15 mouse cellular contexts compared by ENCODE assay signal in genomic region chr5:75121646-75122045, GRCm38 (mm10). TPM values are rescaled to one million over a fixed set of nuclear protein-coding genes. Genes with fewer than 3 reads are reported as not detected.
DNase-seq lines count a peak whose midpoint lies in the region; ATAC-seq and TF ChIP-seq lines count a peak whose summit lies in the region.
"Had no signal": no experiment of that assay in that cellular context is flagged by ENCODE, and none has a peak within 500 bp of the region (broad histone marks: within the 10 kb centered on the region; RNA-seq: fewer than 3 reads in every experiment).

No protein-coding gene starts in this region.

- TF ChIP-seq POLR2A in liver, adult 2 months (IDR thresholded peaks at IDR 0.05; ENCODE audit: extremely low read depth, insufficient read depth, low read length): no peak

- H3K36me3 ChIP-seq in embryonic facial prominence, embryonic 13.5 days: no peaks in the 10 kb centered on the region
- no peaks in the 10 kb centered on the region for H3K36me3 ChIP-seq in embryonic facial prominence, embryonic 10.5 days (replicated peaks)
- H3K36me3 ChIP-seq in liver, adult 2 months (ENCODE audit: control insufficient read depth, insufficient read depth, low read length): no peaks in the 10 kb centered on the region
- H3K36me3 ChIP-seq: liver, embryonic 12.5 days; midbrain, embryonic 13.5 days had no signal

- intact Hi-C loops in gastrocnemius, postnatal 36 days (cut with DNase I): no loop called here

- peak overlapping the region; percentile 39; the same call in 1 of the 2 replicates for H3K27ac ChIP-seq in embryonic facial prominence, embryonic 13.5 days
- no peak overlapping the region for H3K27ac ChIP-seq in embryonic facial prominence, embryonic 10.5 days (replicated peaks)
- H3K27ac ChIP-seq in liver, adult 2 months (replicated peaks; ENCODE audit: insufficient read depth, low read depth, low read length): no peak overlapping the region
- H3K27ac ChIP-seq: hindbrain, postnatal 0 days; liver, embryonic 12.5 days; midbrain, embryonic 13.5 days had no signal

- no peak for TF ChIP-seq CTCF in liver, adult 2 months (IDR thresholded peaks at IDR 0.05; ENCODE audit: low read depth, low read length)

- no peaks in the 10 kb centered on the region for H3K9me3 ChIP-seq in embryonic facial prominence, embryonic 13.5 days
- H3K9me3 ChIP-seq in embryonic facial prominence, embryonic 10.5 days: no peaks in the 10 kb centered on the region
- H3K9me3 ChIP-seq: liver, embryonic 12.5 days; midbrain, embryonic 13.5 days had no signal

- DNase-seq in embryonic facial prominence, embryonic 10.5 days (ENCODE audit: low spot score): no peak
- DNase-seq in liver, adult 2 months (ENCODE audit: extremely low read depth, low read depth, low spot score): peak; percentile 23
- DNase-seq in liver: no peak
- DNase-seq in gastrocnemius, postnatal 36 days: peak; percentile 56 to 67
- peak; percentile 9 for DNase-seq in ovary, postnatal 36 days (ENCODE audit: low spot score)
- DNase-seq in thymus, adult 18-20 months: no peak
- no peak for DNase-seq in right cerebral cortex, postnatal 25 days
- DNase-seq: kidney, postnatal 36 days had no signal

- H3K79me2 ChIP-seq in liver, adult 2 months (ENCODE audit: control insufficient read depth, insufficient read depth, low read length): no peaks in the 10 kb centered on the region

- no peaks in the 10 kb centered on the region for H3K27me3 ChIP-seq in embryonic facial prominence, embryonic 13.5 days
- no peaks in the 10 kb centered on the region for H3K27me3 ChIP-seq in embryonic facial prominence, embryonic 10.5 days (replicated peaks; ENCODE audit: low read depth, poor library complexity, severe bottlenecking)
- no peaks in the 10 kb centered on the region for H3K27me3 ChIP-seq in liver, adult 2 months (ENCODE audit: control insufficient read depth, insufficient read depth, low read length)
- H3K27me3 ChIP-seq: liver, embryonic 12.5 days had no signal

- no peak overlapping the region for H3K4me3 ChIP-seq in embryonic facial prominence, embryonic 13.5 days
- no peak overlapping the region for H3K4me3 ChIP-seq in embryonic facial prominence, embryonic 10.5 days
- H3K4me3 ChIP-seq in liver, adult 2 months (ENCODE audit: insufficient read depth, low read depth, low read length): no peak overlapping the region
- H3K4me3 ChIP-seq: liver, embryonic 12.5 days; midbrain, embryonic 13.5 days had no signal

- 0 out of 2 replicates have a peak, but pooled peaks cover 3% of the 10 kb centered on the region for H3K4me1 ChIP-seq in embryonic facial prominence, embryonic 13.5 days
- no peaks in the 10 kb centered on the region for H3K4me1 ChIP-seq in embryonic facial prominence, embryonic 10.5 days
- no peaks in the 10 kb centered on the region for H3K4me1 ChIP-seq in liver, adult 2 months (ENCODE audit: control insufficient read depth, insufficient read depth, low read length)
- H3K4me1 ChIP-seq: liver, embryonic 12.5 days; midbrain, embryonic 13.5 days had no signal

- WGBS in embryonic facial prominence, embryonic 13.5 days: 36% methylated on average over 5 of the region's 5 CpGs
- 49% methylated on average over 5 of the region's 5 CpGs for WGBS in embryonic facial prominence, embryonic 10.5 days
- 53% methylated on average over 5 of the region's 5 CpGs for WGBS in liver, adult 2 months

- no peak overlapping the region for H3K9ac ChIP-seq in embryonic facial prominence, embryonic 13.5 days
- H3K9ac ChIP-seq in liver, adult 2 months (ENCODE audit: low read depth, low read length): no peak overlapping the region
- H3K9ac ChIP-seq: liver, embryonic 12.5 days; midbrain, embryonic 13.5 days had no signal

- no peak for ATAC-seq in embryonic facial prominence, embryonic 13.5 days (ENCODE audit: insufficient number of reproducible peaks, insufficient read depth, low FRiP score, low TSS enrichment, low read depth)
- ATAC-seq: hindbrain, postnatal 0 days; liver, embryonic 12.5 days; midbrain, embryonic 13.5 days had no signal

- no peak overlapping the region for H3K4me2 ChIP-seq in embryonic facial prominence, embryonic 13.5 days
- H3K4me2 ChIP-seq: liver, embryonic 12.5 days; midbrain, embryonic 13.5 days had no signal

RNA-seq across cellular contexts. Expression of gene Pdgfra, which starts 30.4 kb away (rescaled TPM):
- 78.8 and 96.8 TPM in 2 replicates for polyA plus RNA-seq in embryonic facial prominence, embryonic 13.5 days (2015; fragmentation: Nextera tagmentation; extraction: Ambion mirVana)
- 44.2 and 56.6 TPM in 2 replicates for polyA plus RNA-seq in embryonic facial prominence, embryonic 10.5 days (2016; fragmentation: Nextera tagmentation; extraction: Ambion mirVana)
- total RNA-seq in liver, adult 2 months (2014; rRNA removed): 4.5 and 5.2 TPM in 2 replicates
- polyA plus RNA-seq in liver, adult 2 months (2012; rRNA removed): 1.1 and 1.2 TPM in 2 replicates
- 10 to 100 TPM; 17.4 to 17.5 TPM for total RNA-seq in gastrocnemius, postnatal 36 days (2021)

RNA-seq across cellular contexts. Expression of gene Gsx2, which starts 46.2 kb away (rescaled TPM):
- not detected in 2 replicates for polyA plus RNA-seq in embryonic facial prominence, embryonic 13.5 days (2015; fragmentation: Nextera tagmentation; extraction: Ambion mirVana)
- polyA plus RNA-seq in embryonic facial prominence, embryonic 10.5 days (2016; fragmentation: Nextera tagmentation; extraction: Ambion mirVana): 0.84 and 1.3 TPM in 2 replicates
- not detected in 2 replicates for total RNA-seq in liver, adult 2 months (2014; rRNA removed)
- not detected in 2 replicates for polyA plus RNA-seq in liver, adult 2 months (2012; rRNA removed)
- not detected for total RNA-seq in gastrocnemius, postnatal 36 days (2021)
- total RNA-seq: hindbrain, postnatal 0 days; neutrophil, adult 5-6 weeks had no signal
- polyA plus RNA-seq: C2C12; liver, embryonic 12.5 days; stomach, embryonic 14.5 days had no signal

Comparison
In these comparisons a context has a peak if more than half of its experiments do, and no peak if none do; other contexts are left out.
1. DNase-seq: peak in liver, adult 2 months (single experiment), gastrocnemius, postnatal 36 days (2 of 2) and ovary, postnatal 36 days (single experiment); none in embryonic facial prominence, embryonic 10.5 days (single experiment), liver (single experiment), thymus, adult 18-20 months (0 of 2) and right cerebral cortex, postnatal 25 days (single experiment).
2. RNA of gene Pdgfra, which starts 30.4 kb away (polyA plus RNA-seq): 78.8 to 96.8 TPM in embryonic facial prominence, embryonic 13.5 days and 44.2 to 56.6 TPM in embryonic facial prominence, embryonic 10.5 days; 1.1 to 1.2 TPM in liver, adult 2 months; every median in the first group is over 10 times any median in the second.